Mouse (Mus musculus) liver, embryonic 11.5 days (tissue): ENCODE data around the gene Tmem88. TPM values are rescaled to one million over a fixed set of nuclear protein-coding genes. Genes with fewer than 3 reads are reported as not detected.

Experiments used
- ATAC-seq: fragments of 200-750 bp; cut with Nextera tagmentation; replicated peaks from 2 replicates; pipeline ENCODE4 v1.8.0; 2017; ENCODE audit warnings: moderate number of reproducible peaks, mild to moderate bottlenecking, moderate TSS enrichment, moderate library complexity; ENCODE audit not compliant: low FRiP score
- DNase-seq: peaks from one replicate; pipeline ENCODE4 v3.0.0-alpha.2; 2017; ENCODE audit warnings: low spot score
- H3K27ac ChIP-seq: fragments of 300-500 bp; sonication (generic); 2 replicates; pipeline ENCODE4 v1.5.1; 2014; ENCODE audit warnings: mild to moderate bottlenecking, low read depth, low read length, control low read depth
- H3K27me3 ChIP-seq: fragments of 300-500 bp; sonication (generic); replicated peaks from 2 replicates; pipeline ENCODE4 v1.6.1; 2014; ENCODE audit warnings: low read length, mixed read lengths; ENCODE audit not compliant: control insufficient read depth, insufficient read depth
- H3K36me3 ChIP-seq: fragments of 300-500 bp; sonication (generic); 2 replicates; pipeline ENCODE4 v1.6.1; 2014; ENCODE audit warnings: mild to moderate bottlenecking, low read length, moderate library complexity, mixed read lengths; ENCODE audit not compliant: control insufficient read depth, insufficient read depth
- H3K4me1 ChIP-seq: fragments of 300-500 bp; sonication (generic); replicated peaks from 2 replicates; pipeline ENCODE4 v1.6.1; 2014; ENCODE audit warnings: low read length, mixed read lengths; ENCODE audit not compliant: control insufficient read depth, insufficient read depth
- H3K4me2 ChIP-seq: fragments of 300-500 bp; sonication (generic); 2 replicates; pipeline ENCODE4 v1.6.1; 2014; ENCODE audit warnings: mild to moderate bottlenecking, control low read depth, moderate library complexity
- H3K4me3 ChIP-seq: fragments of 300-500 bp; sonication (generic); 2 replicates; pipeline ENCODE4 v1.5.1; 2014; ENCODE audit warnings: low read depth, low read length, control low read depth
- H3K9ac ChIP-seq: fragments of 300-500 bp; sonication (generic); 2 replicates; pipeline ENCODE4 v1.6.1; 2014; ENCODE audit warnings: low read depth, low read length, control low read depth
- H3K9me3 ChIP-seq: fragments of 300-500 bp; sonication (generic); 2 replicates; pipeline ENCODE4 v1.6.1; 2016; ENCODE audit warnings: low read length, inconsistent platforms, mixed read lengths; ENCODE audit not compliant: control insufficient read depth
- WGBS: fragments of 180-500 bp; shearing (Covaris S2); extraction: QIAGEN DNeasy Blood & Tissue Kit; methylation state at CpG from one replicate; pipeline ENCODE4 v1.1.7; 2014; 5-methylcytosine and 5-hydroxymethylcytosine counted together
- polyA plus RNA-seq: library from polyadenylated mRNA; unstranded; fragments of >200 nt; fragmentation: Nextera tagmentation; extraction: Ambion mirVana; gene quantifications from 2 replicates; pipeline ENCODE4 v1.2.1, GENCODE M21; 2014

Tmem88 gene
- polyA plus RNA-seq, 1 experiment from 2014 or later, result 26.2 TPM

GRCm38 (mm10) chr11:69418481-69419442, 20.7 kb upstream of the Tmem88 start:
- Histone ChIP-seq H3K27me3 (peaks cover 28% of the 10 kb centered on the region), H3K4me2 (peak overlapping the region; percentile 93), H3K9ac (peak overlapping the region; percentile 59), H3K36me3 (no peaks in the 10 kb centered on the region), H3K9me3 (no peaks in the 10 kb centered on the region), H3K4me3 (peak overlapping the region; percentile 58), H3K4me1 (peaks cover 58% of the 10 kb centered on the region), H3K27ac (peak overlapping the region; percentile 96)
- ATAC-seq (peak; percentile 80), DNase-seq (peak; percentile 92)
- WGBS, result under 1% methylated on average over 45 of the region's 45 CpGs

- H3K4me2 ChIP-seq, result peak overlapping the region; percentile 93
- H3K4me3 ChIP-seq, result peak overlapping the region; percentile 58
- DNase-seq, result peak; percentile 86
- H3K9ac ChIP-seq, result peak overlapping the region; percentile 55
- no peaks in the 10 kb centered on the region for H3K36me3 ChIP-seq
- peak; percentile 15 for ATAC-seq
- H3K27ac ChIP-seq, result peak overlapping the region; percentile 96
- under 1% methylated on average over 39 of the region's 39 CpGs for WGBS
- no peaks in the 10 kb centered on the region for H3K9me3 ChIP-seq
- H3K4me1 ChIP-seq, result peaks cover 68% of the 10 kb centered on the region
- H3K27me3 ChIP-seq, result peaks cover 23% of the 10 kb centered on the region
Observed at GRCm38 (mm10) chr11:69417449-69418384, 19.7 kb upstream of the Tmem88 start.

GRCm38 (mm10) chr11:69416921-69417448, 19.0 kb upstream of the Tmem88 start:
- WGBS, result 19% methylated on average over 8 of the region's 8 CpGs
- Histone ChIP-seq H3K9me3 (no peaks in the 10 kb centered on the region), H3K27me3 (peaks cover 16% of the 10 kb centered on the region), H3K4me3 (peak overlapping the region; percentile 64), H3K4me2 (peak overlapping the region; percentile 93), H3K9ac (peak overlapping the region; percentile 2; the same call in 1 of the 2 replicates), H3K4me1 (peaks cover 76% of the 10 kb centered on the region), H3K36me3 (no peaks in the 10 kb centered on the region), H3K27ac (peak overlapping the region; percentile 96)
- ATAC-seq (no peak), DNase-seq (no peak)

GRCm38 (mm10) chr11:69416509-69416908, 18.5 kb upstream of the Tmem88 start:
- WGBS, result 5% methylated on average over 4 of the region's 4 CpGs
- Histone ChIP-seq H3K36me3 (no peaks in the 10 kb centered on the region), H3K4me2 (peak overlapping the region; percentile 93), H3K9me3 (no peaks in the 10 kb centered on the region), H3K4me1 (peaks cover 79% of the 10 kb centered on the region), H3K27me3 (peaks cover 11% of the 10 kb centered on the region), H3K4me3 (peak overlapping the region; percentile 64), H3K9ac (0 out of 2 replicates have a peak overlapping the region, but pooled peaks have one; percentile 2), H3K27ac (peak overlapping the region; percentile 96)
- DNase-seq (no peak), ATAC-seq (no peak)

GRCm38 (mm10) chr11:69415668-69416451, 17.8 kb upstream of the Tmem88 start:
- Histone ChIP-seq H3K36me3 (no peaks in the 10 kb centered on the region), H3K4me3 (peak overlapping the region; percentile 64), H3K27me3 (peaks cover 4% of the 10 kb centered on the region; the same call in 1 of the 2 replicates), H3K4me2 (peak overlapping the region; percentile 97), H3K9me3 (no peaks in the 10 kb centered on the region), H3K9ac (peak overlapping the region; percentile 81), H3K4me1 (peaks cover 73% of the 10 kb centered on the region), H3K27ac (peak overlapping the region; percentile 96)
- 2% methylated on average over 16 of the region's 25 CpGs for WGBS
- ATAC-seq (no peak), DNase-seq (peak; percentile 65)

GRCm38 (mm10) chr11:69415327-69415667, 17.3 kb upstream of the Tmem88 start:
- H3K27ac ChIP-seq, result peak overlapping the region; percentile 96
- peak overlapping the region; percentile 97 for H3K4me2 ChIP-seq
- ATAC-seq, result no peak
- no peak for DNase-seq
- peak overlapping the region; percentile 64 for H3K4me3 ChIP-seq
- H3K27me3 ChIP-seq, result no peaks in the 10 kb centered on the region
- no peaks in the 10 kb centered on the region for H3K36me3 ChIP-seq
- 4% methylated on average over 3 of the region's 3 CpGs for WGBS
- peaks cover 67% of the 10 kb centered on the region for H3K4me1 ChIP-seq
- H3K9ac ChIP-seq, result peak overlapping the region; percentile 81
- no peaks in the 10 kb centered on the region for H3K9me3 ChIP-seq

GRCm38 (mm10) chr11:69414421-69415326, 16.6 kb upstream of the Tmem88 start:
- Histone ChIP-seq H3K4me1 (peaks cover 65% of the 10 kb centered on the region), H3K27me3 (no peaks in the 10 kb centered on the region), H3K4me2 (peak overlapping the region; percentile 97), H3K36me3 (no peaks in the 10 kb centered on the region), H3K9ac (peak overlapping the region; percentile 81), H3K27ac (peak overlapping the region; percentile 96), H3K9me3 (no peaks in the 10 kb centered on the region), H3K4me3 (peak overlapping the region; percentile 64)
- no peak for DNase-seq
- ATAC-seq, result no peak
- 35% methylated on average over 4 of the region's 4 CpGs for WGBS
